Mouse (Mus musculus) kidney, adult 11 months (tissue): ENCODE measurements around the gene Btrc.
"Not testable (repeated sequence)": the region's sequence is repeated elsewhere in the genome, so short reads cannot be mapped to it uniquely, and the experiment has no call there.

Source experiments
- DNase-seq: peaks from one replicate; pipeline ENCODE4 v3.0.0; 2022

The Btrc gene

GRCm38 (mm10) chr19:45535214-45535735 lies 171.7 kb downstream of the Btrc start:
- no peak for DNase-seq

GRCm38 (mm10) chr19:45535929-45536328 lies 172.4 kb downstream of the Btrc start:
- DNase-seq: no peak

- DNase-seq: peak; percentile 45
These were observed 174.0 kb downstream of the Btrc start for GRCm38 (mm10) chr19:45537505-45537904.

GRCm38 (mm10) chr19:45540657-45541408 lies 177.3 kb downstream of the Btrc start:
- DNase-seq: no peak

- DNase-seq: no peak
These were observed 178.0 kb downstream of the Btrc start for GRCm38 (mm10) chr19:45541409-45542041.

- DNase-seq: no peak
These were observed 178.5 kb downstream of the Btrc start for GRCm38 (mm10) chr19:45542061-45542460.

- no peak for DNase-seq
These were observed 180.8 kb downstream of the Btrc start for GRCm38 (mm10) chr19:45544152-45544924.

GRCm38 (mm10) chr19:45544925-45545321 lies 181.4 kb downstream of the Btrc start:
- DNase-seq: peak; percentile 63

GRCm38 (mm10) chr19:45548196-45548595 lies 184.7 kb downstream of the Btrc start:
- not testable (repeated sequence) for DNase-seq

- no peak for DNase-seq
These were observed 185.8 kb downstream of the Btrc start for GRCm38 (mm10) chr19:45549128-45549915.

- no peak for DNase-seq
These were observed 186.4 kb downstream of the Btrc start for GRCm38 (mm10) chr19:45549948-45550347.

GRCm38 (mm10) chr19:45552187-45552586 lies 188.7 kb downstream of the Btrc start:
- no peak for DNase-seq

- no peak for DNase-seq
These were observed 190.6 kb downstream of the Btrc start for GRCm38 (mm10) chr19:45554136-45554535.

- peak; percentile 73 for DNase-seq
These were observed 196.8 kb downstream of the Btrc start, which contains the start of the genes Poll and Gm17018 for GRCm38 (mm10) chr19:45560153-45560890. Gene Poll, minus strand, starts transcription at chr19:45560531. Gene Gm17018, plus strand, starts transcription at chr19:45560615.

GRCm38 (mm10) chr19:45565925-45566715 lies 202.6 kb downstream of the Btrc start:
- DNase-seq: no peak

- no peak for DNase-seq
These were observed 203.8 kb downstream of the Btrc start for GRCm38 (mm10) chr19:45567367-45567766.

GRCm38 (mm10) chr19:45573033-45573432 lies 209.5 kb downstream of the Btrc start:
- DNase-seq: no peak

GRCm38 (mm10) chr19:45573861-45574267 lies 210.3 kb downstream of the Btrc start:
- DNase-seq: peak; percentile 51

- no peak for DNase-seq
These were observed 210.9 kb downstream of the Btrc start for GRCm38 (mm10) chr19:45574339-45574898.

- DNase-seq: no peak
These were observed 211.6 kb downstream of the Btrc start for GRCm38 (mm10) chr19:45574941-45575631.
